Mouse (Mus musculus) cerebellum, adult 18-20 months (tissue): ENCODE measurements at regions not wholly inside any gene's neighbourhood (a gene's known extent, or its start where the extent isn't known, plus 50 kb on each side); places are given as distances from the start of the nearest gene placed in this dataset.

Experiments used
- DNase-seq, 2 experiments: peaks; one replicate each; pipeline ENCODE4 v3.0.0; 2021

DNA sequence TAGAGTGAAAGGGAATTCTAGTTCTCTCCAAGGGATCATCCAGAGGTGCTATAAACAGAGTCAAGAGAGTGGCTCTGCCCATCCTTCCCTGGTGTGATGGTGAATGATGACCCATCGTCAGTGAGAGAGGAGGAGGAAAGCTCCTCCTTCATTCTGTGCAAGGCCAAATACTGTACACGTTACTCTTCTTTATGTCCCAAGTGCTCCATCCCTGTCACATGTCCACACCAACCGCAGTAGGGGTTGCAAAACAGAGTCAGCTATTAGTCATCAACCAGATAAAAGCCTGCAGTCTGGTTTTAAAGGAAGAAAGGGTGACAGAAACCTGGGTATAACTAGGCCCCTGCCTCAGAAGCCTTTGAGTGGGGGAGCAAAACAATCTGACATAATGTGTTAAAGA lies 512.2 kb downstream of the Ccdc171 start:
- no peak for DNase-seq

- no peak for DNase-seq
Measured at GRCm38 (mm10) chr4:84050243-84050642, 524.9 kb downstream of the Ccdc171 start.

DNA sequence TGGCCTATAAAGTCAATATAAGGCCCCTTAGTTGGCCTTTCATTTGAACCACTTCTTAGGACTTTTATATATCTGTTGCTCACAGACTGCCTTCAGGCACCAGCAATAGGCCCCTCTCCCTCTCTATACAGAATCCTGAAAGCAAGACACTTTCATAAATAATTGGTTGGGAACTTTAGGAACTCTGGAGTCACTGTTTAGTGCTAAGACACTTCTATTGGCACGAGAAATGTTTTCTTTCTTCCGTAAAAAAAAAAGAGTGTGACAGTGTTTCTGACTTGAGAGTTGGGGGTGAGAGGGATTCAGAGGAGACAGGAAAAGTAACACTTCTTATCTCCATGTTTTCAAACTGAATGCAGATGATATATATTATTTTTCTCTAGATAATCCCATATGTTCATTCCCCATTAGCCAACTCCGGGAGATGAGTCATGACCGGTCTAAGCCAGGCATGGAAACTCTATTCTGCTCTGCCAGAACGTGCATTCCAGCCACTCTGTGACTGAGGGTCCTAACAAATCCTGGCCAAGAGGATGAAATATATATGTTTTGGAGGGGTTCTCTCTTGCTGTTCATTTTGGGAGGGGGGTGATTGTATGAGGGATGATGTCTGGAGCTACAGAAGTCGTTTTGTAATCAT lies 531.6 kb downstream of the Ccdc171 start:
- no peak for DNase-seq

DNA sequence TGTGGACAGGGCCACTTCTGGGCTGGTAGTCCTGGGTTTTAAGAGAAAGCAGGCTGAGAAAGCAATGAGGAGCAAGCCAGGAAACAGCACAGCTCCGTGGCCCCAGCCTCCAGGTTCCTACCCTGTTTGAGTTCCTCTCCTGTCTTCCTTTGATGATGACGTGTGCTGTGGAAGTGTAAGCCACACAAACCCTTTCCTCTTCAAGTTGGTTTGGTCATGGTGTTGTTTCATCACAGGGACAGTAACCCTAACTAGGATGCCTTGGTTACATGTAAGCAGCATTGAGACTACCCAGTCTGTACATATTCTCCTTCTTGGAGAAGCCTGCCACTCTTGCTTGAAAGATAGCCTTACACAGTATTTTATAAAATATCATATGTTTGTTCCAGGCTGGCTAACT lies 534.8 kb downstream of the Ccdc171 start:
- no peak for DNase-seq

DNA sequence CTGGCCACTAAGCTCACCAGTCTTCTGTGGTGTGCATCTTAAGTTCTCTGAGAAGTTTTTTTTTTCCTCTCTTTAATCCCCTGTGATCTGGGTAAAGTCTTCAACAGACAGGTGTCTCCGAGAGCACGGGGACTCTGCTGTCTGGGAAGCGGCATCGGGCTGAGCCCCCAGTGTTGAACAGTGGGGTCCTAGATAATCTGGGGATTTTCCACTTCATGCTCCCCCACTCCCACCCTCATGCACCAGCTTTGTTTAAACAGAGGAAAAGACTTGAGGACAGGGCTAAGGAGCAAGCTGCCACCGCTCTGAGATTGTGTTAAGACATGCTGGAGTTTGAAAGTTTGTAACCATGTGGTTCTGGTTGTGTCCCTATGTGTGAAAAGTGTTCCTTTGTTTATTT lies 538.4 kb downstream of the Ccdc171 start:
- no peak for DNase-seq

DNA sequence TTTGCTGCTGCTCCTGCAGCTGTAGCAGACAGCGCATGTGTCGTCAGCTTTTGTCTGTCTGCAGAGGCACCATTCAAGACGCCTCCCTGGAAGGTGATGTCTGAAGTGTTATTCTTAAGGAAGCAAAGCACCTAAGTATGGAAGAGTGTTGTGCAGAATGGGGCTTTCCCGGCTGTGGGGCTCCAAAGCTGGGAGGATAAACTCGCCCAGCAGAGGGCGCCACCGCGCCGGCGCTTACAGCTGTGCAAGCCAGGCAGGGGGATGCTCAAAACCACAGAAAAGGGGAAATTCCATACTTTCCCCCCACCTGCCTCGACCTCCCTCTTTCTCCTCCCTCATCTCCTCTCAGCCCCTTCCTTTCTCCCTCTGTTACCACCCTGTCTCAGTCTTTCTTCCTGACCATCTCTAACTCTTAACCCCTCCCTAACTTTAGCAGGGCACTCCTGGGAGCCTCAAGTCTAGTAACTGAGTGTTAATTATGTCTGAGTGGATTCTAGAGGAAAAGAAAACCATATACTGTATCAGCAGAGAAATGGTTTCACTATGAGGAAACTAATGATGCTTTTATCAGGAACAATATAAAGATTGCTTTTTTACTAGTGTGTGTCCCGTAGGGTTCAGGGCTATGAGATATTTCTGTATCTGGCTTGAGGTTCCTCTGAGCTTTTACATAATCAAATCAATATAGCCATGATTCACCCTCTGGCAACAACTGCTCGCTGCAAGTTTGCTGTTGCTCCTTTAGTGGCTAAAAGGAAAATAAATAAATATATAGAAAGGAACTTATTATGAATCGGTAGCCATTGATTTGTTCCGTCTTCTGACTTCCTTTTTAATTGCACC lies 539.5 kb downstream of the Ccdc171 start:
- peak; percentile 34 to 70 for DNase-seq

GRCm38 (mm10) chr4:84065457-84066124 lies 540.2 kb downstream of the Ccdc171 start:
- DNase-seq: no peak

DNA sequence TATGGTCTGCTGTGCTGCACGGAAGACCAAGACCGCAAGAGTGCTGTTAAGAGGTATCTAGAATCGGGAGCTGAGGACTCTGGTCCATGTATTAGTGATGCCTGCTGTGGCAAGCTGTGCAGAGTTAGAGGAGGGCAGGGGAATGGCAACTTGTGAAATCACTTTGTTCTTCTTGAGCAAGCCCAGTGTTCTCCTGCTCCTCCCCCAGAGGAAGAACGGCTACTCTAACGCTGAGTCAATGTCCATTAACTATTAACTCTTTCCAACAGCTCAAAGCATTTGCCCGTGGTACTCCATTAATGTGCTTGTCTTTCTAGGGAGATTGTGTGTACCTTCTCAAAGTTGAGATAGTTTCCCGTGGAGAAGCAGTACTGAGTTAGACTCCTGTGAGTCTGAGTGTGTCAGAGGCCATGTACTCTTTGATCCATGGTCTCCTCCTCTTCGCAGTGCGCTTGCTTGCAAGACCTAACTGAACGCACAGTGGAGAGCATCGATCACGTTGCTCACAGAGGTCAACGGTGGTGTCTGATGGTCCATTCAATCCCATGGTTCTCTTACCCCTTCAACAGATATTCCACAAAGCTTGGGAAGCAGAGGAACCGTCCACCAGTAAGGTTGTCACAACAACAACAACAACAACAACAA lies 542.7 kb downstream of the Ccdc171 start:
- DNase-seq: no peak

- no peak for DNase-seq
Measured at GRCm38 (mm10) chr4:84068947-84069663, 543.8 kb downstream of the Ccdc171 start.

DNA sequence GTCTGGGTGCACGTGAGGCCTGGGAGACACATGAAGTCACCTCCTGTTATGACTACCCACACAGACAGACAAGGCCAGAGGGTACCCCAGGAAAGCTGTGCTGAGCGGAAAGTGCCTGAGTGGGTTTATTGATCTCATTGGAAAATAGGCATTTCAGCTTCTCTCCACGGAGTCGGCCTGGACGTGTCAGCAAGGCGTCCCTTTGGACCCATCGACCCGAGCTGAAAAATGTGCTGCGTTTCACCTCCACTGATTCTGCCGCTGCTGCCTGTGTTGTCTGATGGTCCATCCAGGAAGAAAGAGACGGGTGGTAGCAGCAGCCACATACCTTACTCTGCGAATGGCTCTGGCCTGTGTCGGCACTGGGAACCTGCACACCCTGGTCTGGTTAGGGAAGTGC lies 544.3 kb downstream of the Ccdc171 start:
- no peak for DNase-seq

- DNase-seq: no peak
Measured at GRCm38 (mm10) chr4:84070089-84070488, 544.7 kb downstream of the Ccdc171 start.

GRCm38 (mm10) chr4:84072096-84072495 lies 546.8 kb downstream of the Ccdc171 start:
- DNase-seq: no peak

GRCm38 (mm10) chr4:84076526-84076925 lies 551.2 kb downstream of the Ccdc171 start:
- DNase-seq: no peak

- DNase-seq: no peak
Measured at GRCm38 (mm10) chr4:84079516-84079915, 554.2 kb downstream of the Ccdc171 start.

DNA sequence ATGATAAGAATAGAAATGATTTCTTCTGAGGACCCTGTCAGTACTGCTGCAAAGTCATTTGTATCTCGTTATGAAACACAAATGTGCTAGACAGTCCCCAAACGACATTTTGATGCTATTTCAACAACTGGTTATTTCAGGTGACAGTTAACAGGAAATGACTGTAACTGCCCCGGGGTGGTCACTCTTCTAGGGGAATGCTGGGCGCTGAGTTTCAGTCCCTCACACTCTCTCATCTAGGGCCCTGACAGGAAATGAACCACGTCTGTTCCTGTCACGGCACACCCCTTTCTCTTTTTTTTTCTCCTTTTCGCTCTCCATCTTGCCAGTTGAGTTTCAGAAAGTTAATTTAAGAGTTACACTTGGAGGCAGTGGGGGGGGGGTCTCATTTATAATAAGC lies 556.2 kb downstream of the Ccdc171 start:
- DNase-seq: no peak

DNA sequence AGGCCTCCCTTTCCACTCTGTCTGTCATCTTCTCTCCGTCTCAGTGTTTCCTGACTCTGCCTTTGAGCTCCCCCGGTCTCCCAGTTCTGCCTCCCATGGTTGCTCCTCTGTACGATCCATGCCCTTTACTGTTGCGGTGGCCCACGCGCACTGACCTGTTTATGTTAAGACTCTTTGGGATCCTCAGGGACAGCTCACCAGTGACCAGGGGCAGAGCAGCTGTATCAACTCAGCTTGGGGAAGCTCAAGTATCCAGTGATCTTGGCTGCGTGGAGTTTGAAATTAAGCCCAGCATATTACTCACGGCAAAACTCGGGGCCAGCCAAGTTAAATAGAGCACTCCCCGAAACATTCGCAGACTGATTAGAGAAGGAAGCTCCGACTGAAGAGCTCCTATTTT lies 562.8 kb downstream of the Ccdc171 start:
- DNase-seq: no peak

DNA sequence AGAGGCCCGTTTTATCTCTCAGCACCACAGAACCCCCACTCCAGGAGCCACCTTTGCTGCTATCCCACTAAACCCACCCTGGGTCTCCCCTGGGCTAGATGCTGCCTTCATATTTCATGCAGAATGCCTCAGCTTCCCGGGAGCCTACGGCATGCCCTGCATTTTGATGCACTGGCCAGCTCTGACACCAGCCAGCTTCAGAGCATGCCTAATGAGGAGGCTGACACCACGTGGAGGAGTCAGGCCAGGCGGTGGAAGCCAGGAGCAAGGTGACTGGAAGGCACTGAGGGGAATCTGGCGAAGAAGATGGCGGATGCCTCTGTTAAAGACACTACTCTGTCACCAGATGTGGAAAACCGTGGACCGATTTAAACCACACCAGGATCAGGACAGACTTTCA lies 567.2 kb downstream of the Ccdc171 start:
- DNase-seq: no peak

DNA sequence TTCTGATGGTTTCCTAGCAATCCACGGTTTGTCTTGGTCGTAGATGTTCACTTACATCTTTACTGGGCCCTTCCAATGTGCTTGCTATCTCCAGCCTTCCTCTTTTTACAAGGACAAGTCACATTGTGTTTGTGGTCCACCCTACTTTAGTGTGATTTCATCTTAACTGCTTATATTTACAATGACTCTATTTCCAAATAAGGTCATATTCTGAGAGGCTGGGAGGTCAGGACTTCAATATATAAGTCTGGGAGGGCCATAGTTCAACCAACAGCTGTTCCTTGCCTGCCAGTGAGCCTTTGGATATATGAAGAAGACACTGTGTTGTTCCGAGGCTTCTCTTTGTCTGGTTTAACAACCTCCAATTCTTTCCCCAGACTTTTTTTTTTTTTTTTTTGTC lies 569.9 kb downstream of the Ccdc171 start:
- DNase-seq: no peak

- no peak for DNase-seq
Measured at GRCm38 (mm10) chr4:84096081-84096480, 570.7 kb downstream of the Ccdc171 start.

GRCm38 (mm10) chr4:84099071-84099470 lies 573.7 kb downstream of the Ccdc171 start:
- DNase-seq: no peak

DNA sequence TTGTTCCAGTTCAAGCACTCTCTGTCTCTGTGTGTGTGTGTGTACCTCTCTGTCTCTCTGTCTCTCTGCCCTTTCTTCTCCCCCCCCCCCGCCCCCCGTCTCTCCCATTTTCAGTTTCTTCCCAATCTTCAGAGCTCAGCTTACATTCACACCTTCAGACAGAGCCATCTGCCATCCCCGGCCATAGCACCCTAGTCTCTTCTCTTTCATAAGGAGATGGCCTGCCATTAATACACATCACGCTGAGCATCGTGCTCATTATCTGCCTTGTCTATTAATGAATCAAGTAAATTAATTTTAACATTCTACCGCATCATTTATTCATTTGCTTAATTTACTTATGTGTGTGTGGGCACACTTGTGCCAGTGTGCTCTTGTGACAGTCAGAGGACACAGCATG lies 573.2 kb downstream of the Bnc2 start:
- DNase-seq: no peak

- no peak for DNase-seq
Measured at GRCm38 (mm10) chr4:84102736-84103135, 572.3 kb downstream of the Bnc2 start.

DNA sequence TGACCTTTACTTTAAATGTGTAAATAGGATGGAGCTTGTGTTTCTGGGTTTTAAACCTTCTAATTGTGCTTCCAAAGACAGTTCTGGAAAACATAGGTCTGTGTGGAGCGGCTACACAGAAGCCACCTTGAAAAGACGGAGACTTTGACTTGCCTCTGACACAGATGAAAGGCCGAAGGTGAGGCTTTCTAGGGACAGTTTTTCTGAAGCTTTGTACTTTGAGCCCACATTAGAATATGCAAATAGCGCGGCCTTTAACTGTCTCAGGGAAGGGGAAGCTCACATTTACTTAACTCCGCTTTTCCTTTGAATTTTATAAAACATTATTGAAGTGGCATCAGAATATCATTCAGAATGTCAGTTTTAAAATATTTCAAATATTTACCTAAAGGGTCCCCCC lies 566.5 kb downstream of the Bnc2 start:
- no peak for DNase-seq
